Mouse (Mus musculus): Measurements from ENCODE around the gene Ccdc78. TPM values are rescaled to one million over a fixed set of nuclear protein-coding genes. Genes with fewer than 3 reads are reported as not detected.

Ccdc78 gene
- polyA plus RNA-seq, 1 experiment from 2014 or later: 0.09 TPM

DNA sequence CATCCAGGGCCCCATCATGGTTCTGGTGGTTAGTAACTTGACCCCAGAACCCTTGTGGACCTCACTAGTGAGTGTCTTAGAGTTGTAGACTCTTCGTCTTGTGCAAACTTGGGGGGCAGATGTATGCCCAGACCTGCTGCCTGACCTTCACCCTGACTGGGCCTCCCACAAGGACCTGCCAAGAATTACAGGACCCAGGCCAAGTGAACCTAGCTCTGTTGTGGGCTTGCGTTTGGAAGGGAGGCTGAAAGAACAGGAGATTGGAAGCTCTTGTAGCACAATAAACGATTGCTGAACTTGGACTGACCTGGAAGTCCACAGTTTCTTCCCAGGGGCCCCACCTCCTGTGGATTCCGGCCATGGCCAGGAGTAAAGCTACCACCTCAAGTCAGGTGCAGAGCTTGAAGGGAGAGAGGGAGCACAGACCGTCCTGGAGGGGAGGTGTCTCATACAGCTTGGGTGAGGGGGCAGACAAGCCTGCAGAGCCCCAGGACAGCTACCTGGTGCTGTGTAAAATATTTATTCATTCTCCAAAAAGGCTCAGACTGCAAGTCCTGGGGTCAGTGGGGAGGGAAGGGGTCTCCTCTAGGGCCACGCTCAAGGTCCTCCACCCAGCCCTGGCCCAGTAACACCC is 47.7 kb downstream of the Ccdc78 start:
- peak overlapping the region; percentile 93 for H3K4me2 ChIP-seq (replicated peaks; ENCODE audit: low read depth)
- H3K9ac ChIP-seq (ENCODE audit: low read depth, low read length): peak overlapping the region; percentile 78
- peak overlapping the region; percentile 98 for H3K27ac ChIP-seq (ENCODE audit: low read depth, low read length)
- WGBS: 18% methylated on average over 6 of the region's 6 CpGs
- H3K4me1 ChIP-seq (replicated peaks; ENCODE audit: control insufficient read depth, insufficient read depth, low read length): peaks cover 11% of the 10 kb centered on the region; the same call in 1 of the 2 replicates
- no peak for TF ChIP-seq CTCF (IDR thresholded peaks at IDR 0.05; ENCODE audit: low read depth)
- peak overlapping the region; percentile 76 for H3K4me3 ChIP-seq (ENCODE audit: low read depth, low read length)
- ATAC-seq: no peak
- H3K9me3 ChIP-seq (ENCODE audit: control insufficient read depth): no peaks in the 10 kb centered on the region
- H3K36me3 ChIP-seq (ENCODE audit: control insufficient read depth, insufficient read depth): peaks cover 32% of the 10 kb centered on the region
- no peaks in the 10 kb centered on the region for H3K27me3 ChIP-seq (replicated peaks; ENCODE audit: control insufficient read depth, insufficient read depth, low read length)

DNA sequence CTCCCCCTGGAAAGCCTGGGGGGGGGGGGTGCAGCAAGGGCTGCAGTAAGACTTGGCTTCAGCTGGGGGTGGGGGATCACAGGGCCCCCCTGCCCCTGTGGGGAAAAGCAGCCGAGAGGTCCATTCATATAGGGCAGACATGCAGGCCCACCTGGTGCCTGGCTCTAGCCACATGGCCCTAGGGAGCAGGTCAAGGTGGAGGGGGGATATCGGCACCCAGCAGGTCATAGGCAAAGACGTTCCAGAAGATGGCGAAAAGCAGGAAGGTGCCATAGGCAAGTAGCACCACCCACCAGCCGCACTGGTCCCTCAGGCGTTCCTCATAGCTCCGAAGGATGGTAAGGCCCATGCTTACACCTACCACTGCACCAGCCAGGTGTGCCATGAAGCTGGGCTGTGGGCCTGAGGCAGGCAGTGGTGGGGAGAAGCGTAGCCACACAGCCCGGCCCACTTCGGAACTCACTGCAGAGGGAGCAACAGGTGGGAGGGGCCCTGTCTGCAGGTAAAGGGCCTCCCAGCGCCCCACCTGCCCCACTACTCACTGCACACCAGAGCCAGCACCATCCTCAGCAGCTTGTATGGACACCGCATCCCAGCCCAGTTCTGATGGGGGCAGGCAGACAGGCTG is 48.3 kb downstream of the Ccdc78 start:
- H3K36me3 ChIP-seq (ENCODE audit: control insufficient read depth, insufficient read depth): peaks cover 38% of the 10 kb centered on the region
- peak overlapping the region; percentile 76 for H3K4me3 ChIP-seq (ENCODE audit: low read depth, low read length)
- H3K4me2 ChIP-seq (replicated peaks; ENCODE audit: low read depth): peak overlapping the region; percentile 93
- no peak for ATAC-seq
- H3K4me1 ChIP-seq (replicated peaks; ENCODE audit: control insufficient read depth, insufficient read depth, low read length): peaks cover 11% of the 10 kb centered on the region; the same call in 1 of the 2 replicates
- H3K9ac ChIP-seq (ENCODE audit: low read depth, low read length): peak overlapping the region; percentile 78; the same call in 1 of the 2 replicates
- 62% methylated on average over 12 of the region's 12 CpGs for WGBS
- H3K27me3 ChIP-seq (replicated peaks; ENCODE audit: control insufficient read depth, insufficient read depth, low read length): no peaks in the 10 kb centered on the region
- TF ChIP-seq CTCF (IDR thresholded peaks at IDR 0.05; ENCODE audit: low read depth): no peak
- H3K27ac ChIP-seq (ENCODE audit: low read depth, low read length): peak overlapping the region; percentile 98; the same call in 1 of the 2 replicates
- no peaks in the 10 kb centered on the region for H3K9me3 ChIP-seq (ENCODE audit: control insufficient read depth)

DNA sequence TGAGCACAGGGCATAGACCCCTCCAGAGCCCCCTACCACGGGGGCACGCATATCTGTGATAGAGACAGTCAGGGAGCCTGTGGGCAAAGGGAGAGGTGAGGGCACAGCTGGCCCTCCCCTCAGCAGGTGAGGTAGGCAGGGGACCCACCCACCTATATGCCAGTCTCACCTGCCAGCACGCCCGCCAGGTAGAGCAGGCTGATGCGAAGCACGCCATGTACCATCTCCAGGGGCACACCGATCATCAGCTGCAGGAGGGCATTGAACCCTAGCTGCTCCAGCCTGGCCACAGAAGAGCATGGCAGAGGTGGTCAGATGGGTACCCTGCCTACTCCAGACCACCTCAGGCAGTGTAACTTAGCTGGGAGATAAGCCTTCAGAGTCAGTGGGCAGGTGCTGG is 48.9 kb downstream of the Ccdc78 start:
- no peak for ATAC-seq
- Histone ChIP-seq H3K9me3 (ENCODE audit: control insufficient read depth) (no peaks in the 10 kb centered on the region), H3K4me1 (replicated peaks; ENCODE audit: control insufficient read depth, insufficient read depth, low read length) (peaks cover 11% of the 10 kb centered on the region; the same call in 1 of the 2 replicates), H3K4me3 (ENCODE audit: low read depth, low read length) (no peak overlapping the region), H3K27ac (ENCODE audit: low read depth, low read length) (no peak overlapping the region), H3K9ac (ENCODE audit: low read depth, low read length) (no peak overlapping the region), H3K4me2 (replicated peaks; ENCODE audit: low read depth) (peak overlapping the region; percentile 93), H3K36me3 (ENCODE audit: control insufficient read depth, insufficient read depth) (peaks cover 41% of the 10 kb centered on the region), H3K27me3 (replicated peaks; ENCODE audit: control insufficient read depth, insufficient read depth, low read length) (no peaks in the 10 kb centered on the region)
- 89% methylated on average over 7 of the region's 7 CpGs for WGBS
- TF ChIP-seq CTCF (IDR thresholded peaks at IDR 0.05; ENCODE audit: low read depth): no peak

DNA sequence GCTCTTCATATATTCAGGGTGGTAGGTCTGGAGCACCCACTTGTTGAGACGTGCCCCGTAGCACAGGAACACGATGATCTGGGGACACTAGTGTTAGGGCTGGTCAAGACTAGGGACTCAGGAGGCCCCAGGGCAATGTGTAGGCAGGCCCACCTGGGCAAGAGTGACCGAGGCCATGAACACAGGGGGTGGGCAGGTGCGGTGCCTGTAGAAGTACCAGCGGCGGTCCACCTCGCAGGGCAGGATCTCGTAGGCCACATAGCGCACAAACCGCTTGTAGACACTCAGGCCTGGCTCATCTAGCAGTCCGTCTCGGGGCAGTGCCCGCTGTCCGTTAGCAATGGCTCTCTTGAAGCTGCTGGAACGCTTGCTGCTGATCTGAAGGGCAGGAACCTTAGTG is 49.4 kb downstream of the Ccdc78 start:
- Histone ChIP-seq H3K4me1 (replicated peaks; ENCODE audit: control insufficient read depth, insufficient read depth, low read length) (peaks cover 11% of the 10 kb centered on the region; the same call in 1 of the 2 replicates), H3K4me3 (ENCODE audit: low read depth, low read length) (no peak overlapping the region), H3K4me2 (replicated peaks; ENCODE audit: low read depth) (peak overlapping the region; percentile 93), H3K36me3 (ENCODE audit: control insufficient read depth, insufficient read depth) (peaks cover 40% of the 10 kb centered on the region), H3K27ac (ENCODE audit: low read depth, low read length) (no peak overlapping the region), H3K9ac (ENCODE audit: low read depth, low read length) (peak overlapping the region; percentile 22; the same call in 1 of the 2 replicates), H3K9me3 (ENCODE audit: control insufficient read depth) (no peaks in the 10 kb centered on the region), H3K27me3 (replicated peaks; ENCODE audit: control insufficient read depth, insufficient read depth, low read length) (no peaks in the 10 kb centered on the region)
- no peak for TF ChIP-seq CTCF (IDR thresholded peaks at IDR 0.05; ENCODE audit: low read depth)
- ATAC-seq: no peak
- WGBS: 90% methylated on average over 16 of the region's 16 CpGs

DNA sequence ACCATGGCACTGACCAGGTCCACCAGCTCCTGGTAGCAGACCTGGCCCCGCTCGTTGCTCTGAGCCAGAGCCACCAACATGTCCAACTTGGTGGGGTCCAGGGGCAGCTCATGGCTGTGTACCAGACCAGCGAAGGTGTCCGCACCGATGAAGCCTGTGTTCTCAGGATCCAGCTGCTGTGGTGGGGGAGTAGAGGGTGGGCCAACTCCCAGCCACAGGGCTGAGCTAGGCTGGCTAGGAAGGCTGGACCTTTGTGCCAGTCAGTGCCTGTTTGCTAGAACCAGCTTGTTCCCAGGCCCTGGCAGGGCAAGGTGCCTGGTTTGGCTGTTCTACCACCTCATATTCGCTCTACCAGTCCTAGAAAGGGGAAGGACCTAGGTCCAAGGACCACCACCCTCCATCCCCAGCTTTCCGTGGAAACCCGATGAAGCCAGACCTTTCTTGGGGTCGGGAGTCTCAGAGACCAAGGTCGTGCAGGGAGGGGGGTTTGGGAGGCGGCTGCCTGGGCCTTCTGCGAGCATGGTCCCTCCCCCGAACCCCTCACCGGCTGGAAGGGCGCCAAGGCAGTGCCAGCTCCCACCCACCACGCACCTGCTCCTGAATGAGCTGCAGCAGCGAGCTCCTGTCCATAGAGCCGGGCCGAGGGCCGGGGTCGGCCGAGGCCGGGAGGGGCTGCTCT is 50.2 kb downstream of the Ccdc78 start:
- ATAC-seq: no peak
- Histone ChIP-seq H3K4me2 (replicated peaks; ENCODE audit: low read depth) (peak overlapping the region; percentile 93), H3K9ac (ENCODE audit: low read depth, low read length) (peak overlapping the region; percentile 51), H3K27ac (ENCODE audit: low read depth, low read length) (no peak overlapping the region; the same call in 1 of the 2 replicates), H3K4me3 (ENCODE audit: low read depth, low read length) (peak overlapping the region; percentile 34), H3K27me3 (replicated peaks; ENCODE audit: control insufficient read depth, insufficient read depth, low read length) (no peaks in the 10 kb centered on the region), H3K36me3 (ENCODE audit: control insufficient read depth, insufficient read depth) (peaks cover 40% of the 10 kb centered on the region), H3K9me3 (ENCODE audit: control insufficient read depth) (no peaks in the 10 kb centered on the region), H3K4me1 (replicated peaks; ENCODE audit: control insufficient read depth, insufficient read depth, low read length) (peaks cover 6% of the 10 kb centered on the region; the same call in 1 of the 2 replicates)
- 23% methylated on average over 23 of the region's 23 CpGs for WGBS
- TF ChIP-seq CTCF (IDR thresholded peaks at IDR 0.05; ENCODE audit: low read depth): no peak

DNA sequence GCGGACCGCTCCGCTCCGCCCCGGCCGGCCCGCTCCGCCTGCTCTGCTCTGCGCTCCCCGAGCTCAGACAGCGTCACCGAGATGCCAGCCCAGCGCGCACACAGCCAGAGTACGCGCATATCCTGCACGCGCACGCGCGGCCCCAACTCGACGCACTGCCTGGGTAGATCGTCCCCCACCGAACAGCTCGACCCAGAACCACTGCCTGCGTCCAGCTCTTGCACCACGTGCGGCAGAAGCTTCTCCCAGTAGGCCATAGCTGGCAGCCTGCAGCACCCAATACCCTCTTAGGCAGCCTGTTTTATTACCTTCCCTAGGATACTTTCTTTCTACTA is 50.7 kb downstream of the Ccdc78 start, which contains the start of gene Rhbdl1:
TSS of gene Rhbdl1 (minus strand) at position 220 of the 335 bp plus-strand sequence.
- peak within 1 kb of the TSS; percentile 51 for H3K9ac ChIP-seq (ENCODE audit: low read depth, low read length)
- no peak for TF ChIP-seq CTCF (IDR thresholded peaks at IDR 0.05; ENCODE audit: low read depth)
- peak within 1 kb of the TSS; percentile 93 for H3K4me2 ChIP-seq (replicated peaks; ENCODE audit: low read depth)
- no peak for ATAC-seq
- no peaks in the 10 kb centered on the region for H3K9me3 ChIP-seq (ENCODE audit: control insufficient read depth)
- H3K27me3 ChIP-seq (replicated peaks; ENCODE audit: control insufficient read depth, insufficient read depth, low read length): no peaks in the 10 kb centered on the region
- peak within 1 kb of the TSS; percentile 34 for H3K4me3 ChIP-seq (ENCODE audit: low read depth, low read length)
- no peak within 1 kb of the TSS; the same call in 1 of the 2 replicates for H3K27ac ChIP-seq (ENCODE audit: low read depth, low read length)
- WGBS: 3% methylated on average over 29 of the region's 29 CpGs
- H3K4me1 ChIP-seq (replicated peaks; ENCODE audit: control insufficient read depth, insufficient read depth, low read length): peaks cover 2% of the 10 kb centered on the region; the same call in 1 of the 2 replicates
- peaks cover 43% of the 10 kb centered on the region for H3K36me3 ChIP-seq (ENCODE audit: control insufficient read depth, insufficient read depth)

All from intestine, postnatal 0 days (tissue).